ENCODE assay signal across 16 mouse cellular contexts in the genomic region with DNA sequence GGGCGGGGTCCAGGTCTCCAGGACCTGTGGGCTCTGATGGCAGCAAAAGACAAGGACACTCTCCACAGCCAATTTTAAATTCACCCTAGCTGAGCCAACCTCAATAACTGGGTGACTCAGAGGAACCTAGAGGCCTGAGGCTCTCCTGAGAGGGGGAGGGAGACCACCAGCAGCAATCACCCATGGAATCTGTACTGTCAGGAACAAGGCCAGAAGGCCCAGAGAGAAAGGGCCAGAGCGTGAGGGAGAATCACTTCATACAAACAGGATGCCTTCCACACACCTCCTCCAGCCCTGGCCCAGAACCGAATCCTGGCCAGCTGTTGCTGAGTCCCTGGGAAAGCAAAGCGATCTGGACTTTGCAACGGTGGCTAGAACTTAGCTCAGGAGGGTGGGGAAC.
A peak's percentile ranks its signal among the peaks of the same experiment; 100 is the strongest.
DNase-seq lines count a peak whose midpoint lies in the region; ATAC-seq lines count a peak whose summit lies in the region.
"Had no signal": no experiment of that assay in that cellular context is flagged by ENCODE, and none has a peak within 500 bp of the region (broad histone marks: within the 10 kb centered on the region; RNA-seq: fewer than 3 reads in every experiment).

No protein-coding gene starts in this region.

- H3K9ac ChIP-seq in heart, embryonic 15.5 days = no peak overlapping the region; the same call in 1 of the 2 replicates
- 0 out of 2 replicates have a peak overlapping the region, but pooled peaks have one; percentile 10 for H3K9ac ChIP-seq in lung, embryonic 16.5 days (ENCODE audit: low read length)
- no peak overlapping the region for H3K9ac ChIP-seq in stomach, embryonic 14.5 days (replicated peaks; ENCODE audit: low read depth, low read length)
- H3K9ac ChIP-seq in forebrain, embryonic 11.5 days (ENCODE audit: low read length) = no peak overlapping the region
- H3K9ac ChIP-seq: forebrain, embryonic 12.5 days; heart, embryonic 13.5 days; liver, postnatal 0 days had no signal

- no peaks in the 10 kb centered on the region for H3K9me3 ChIP-seq in heart, embryonic 15.5 days (replicated peaks)
- H3K9me3 ChIP-seq in lung, embryonic 16.5 days (ENCODE audit: control insufficient read depth, low read length) = no peaks in the 10 kb centered on the region
- no peaks in the 10 kb centered on the region for H3K9me3 ChIP-seq in stomach, embryonic 14.5 days (ENCODE audit: control insufficient read depth, low read depth, low read length)
- H3K9me3 ChIP-seq in forebrain, embryonic 11.5 days (ENCODE audit: control insufficient read depth, low read length) = no peaks in the 10 kb centered on the region
- H3K9me3 ChIP-seq: forebrain, embryonic 12.5 days; heart, embryonic 13.5 days had no signal

- no peak for DNase-seq in heart, adult 11 months
- no peak for DNase-seq in lung, postnatal 4 days
- DNase-seq in NIH3T3 (ENCODE audit: low read depth) = peak; percentile 69
- no peak for DNase-seq in heart, adult 18-20 months
- no peak for DNase-seq in forebrain, embryonic 11.5 days (ENCODE audit: low spot score)
- DNase-seq: cerebellum, adult 11-12 months; gastrocnemius, postnatal 10 days; left cerebral cortex, postnatal 4 days; liver, postnatal 0 days had no signal

- no peak overlapping the region for H3K4me3 ChIP-seq in heart, embryonic 15.5 days
- no peak overlapping the region for H3K4me3 ChIP-seq in lung, embryonic 16.5 days (ENCODE audit: low read length)
- no peak overlapping the region for H3K4me3 ChIP-seq in stomach, embryonic 14.5 days (ENCODE audit: low read depth, low read length)
- H3K4me3 ChIP-seq in forebrain, embryonic 11.5 days (ENCODE audit: low read depth, low read length) = no peak overlapping the region
- H3K4me3 ChIP-seq: forebrain, embryonic 12.5 days; heart, embryonic 13.5 days had no signal

- 68% methylated on average over 5 of the region's 5 CpGs for WGBS in heart, embryonic 15.5 days
- WGBS in lung, embryonic 16.5 days = 51% methylated on average over 5 of the region's 5 CpGs
- 53% methylated on average over 5 of the region's 5 CpGs for WGBS in stomach, embryonic 14.5 days
- 71% methylated on average over 5 of the region's 5 CpGs for WGBS in forebrain, embryonic 11.5 days

- no peaks in the 10 kb centered on the region for H3K36me3 ChIP-seq in heart, embryonic 15.5 days
- no peaks in the 10 kb centered on the region for H3K36me3 ChIP-seq in lung, embryonic 16.5 days (ENCODE audit: control insufficient read depth, insufficient read depth, low read length)
- H3K36me3 ChIP-seq in stomach, embryonic 14.5 days (ENCODE audit: control insufficient read depth, insufficient read depth, low read length) = no peaks in the 10 kb centered on the region
- H3K36me3 ChIP-seq in forebrain, embryonic 11.5 days (ENCODE audit: control insufficient read depth, insufficient read depth, low read length) = no peaks in the 10 kb centered on the region
- H3K36me3 ChIP-seq: forebrain, embryonic 12.5 days; heart, embryonic 13.5 days had no signal

- H3K27me3 ChIP-seq in heart, embryonic 15.5 days = peaks cover 88% of the 10 kb centered on the region
- no peaks in the 10 kb centered on the region for H3K27me3 ChIP-seq in lung, embryonic 16.5 days (ENCODE audit: control insufficient read depth, insufficient read depth, low read depth, low read length)
- H3K27me3 ChIP-seq in stomach, embryonic 14.5 days (ENCODE audit: control insufficient read depth, insufficient read depth, low read length) = no peaks in the 10 kb centered on the region
- H3K27me3 ChIP-seq in forebrain, embryonic 11.5 days (ENCODE audit: control insufficient read depth, insufficient read depth, low read length) = no peaks in the 10 kb centered on the region
- H3K27me3 ChIP-seq: forebrain, embryonic 12.5 days had no signal

- no peak overlapping the region for H3K4me2 ChIP-seq in heart, embryonic 15.5 days
- H3K4me2 ChIP-seq in lung, embryonic 16.5 days (ENCODE audit: low read depth, low read length) = no peak overlapping the region
- H3K4me2 ChIP-seq in stomach, embryonic 14.5 days (replicated peaks; ENCODE audit: low read depth, low read length) = no peak overlapping the region
- H3K4me2 ChIP-seq in forebrain, embryonic 11.5 days (ENCODE audit: low read depth, low read length, severe bottlenecking) = no peak overlapping the region
- H3K4me2 ChIP-seq: forebrain, embryonic 12.5 days; heart, embryonic 13.5 days had no signal

- H3K4me1 ChIP-seq in heart, embryonic 15.5 days (replicated peaks) = peaks cover 11% of the 10 kb centered on the region; the same call in 1 of the 2 replicates
- H3K4me1 ChIP-seq in lung, embryonic 16.5 days (replicated peaks; ENCODE audit: control insufficient read depth, insufficient read depth, low read length) = peaks cover 8% of the 10 kb centered on the region
- H3K4me1 ChIP-seq in stomach, embryonic 14.5 days (ENCODE audit: control insufficient read depth, insufficient read depth, low read length) = peaks cover 13% of the 10 kb centered on the region
- H3K4me1 ChIP-seq in forebrain, embryonic 11.5 days (replicated peaks; ENCODE audit: control insufficient read depth, insufficient read depth, low read length) = peaks cover 3% of the 10 kb centered on the region; the same call in 1 of the 2 replicates

- no peak overlapping the region for H3K27ac ChIP-seq in heart, embryonic 15.5 days
- no peak overlapping the region; the same call in 1 of the 2 replicates for H3K27ac ChIP-seq in lung, embryonic 16.5 days (ENCODE audit: low read length)
- H3K27ac ChIP-seq in stomach, embryonic 14.5 days (ENCODE audit: low read length) = peak overlapping the region; percentile 66; the same call in 1 of the 2 replicates
- H3K27ac ChIP-seq in forebrain, embryonic 11.5 days (ENCODE audit: low read depth, low read length) = no peak overlapping the region
- H3K27ac ChIP-seq: forebrain, embryonic 12.5 days; heart, embryonic 13.5 days had no signal

- ATAC-seq in heart, embryonic 15.5 days (replicated peaks; ENCODE audit: insufficient number of reproducible peaks, insufficient read depth, low FRiP score, low read depth) = 0 out of 2 replicates have a peak, but pooled peaks have one; percentile 7
- ATAC-seq in lung, embryonic 16.5 days (ENCODE audit: low read depth) = no peak
- no peak for ATAC-seq in stomach, embryonic 14.5 days (ENCODE audit: insufficient number of reproducible peaks, insufficient read depth, low FRiP score, low read depth)
- ATAC-seq in forebrain, embryonic 11.5 days (replicated peaks; ENCODE audit: low FRiP score) = no peak
- ATAC-seq: CD4-positive, CD25-positive, alpha-beta regulatory T cell, adult 4 months; inflammation-experienced regulatory T-cells, adult 6 months; liver, postnatal 0 days had no signal
